Mouse (Mus musculus) adrenal gland, adult (tissue): ENCODE data around the gene Psg22.
A peak's percentile ranks its signal among the peaks of the same experiment; 100 is the strongest.
"Not testable (repeated sequence)": the region's sequence is repeated elsewhere in the genome, so short reads cannot be mapped to it uniquely, and the experiment has no call there.

Source experiments
- DNase-seq, 2 experiments: peaks; one replicate each; pipeline ENCODE4 v3.0.0; 2022 to 2023; ENCODE audit warnings: low spot score in 1 of 2; ENCODE audit not compliant: inconsistent age in 2 of 2

Gene Psg22

DNA sequence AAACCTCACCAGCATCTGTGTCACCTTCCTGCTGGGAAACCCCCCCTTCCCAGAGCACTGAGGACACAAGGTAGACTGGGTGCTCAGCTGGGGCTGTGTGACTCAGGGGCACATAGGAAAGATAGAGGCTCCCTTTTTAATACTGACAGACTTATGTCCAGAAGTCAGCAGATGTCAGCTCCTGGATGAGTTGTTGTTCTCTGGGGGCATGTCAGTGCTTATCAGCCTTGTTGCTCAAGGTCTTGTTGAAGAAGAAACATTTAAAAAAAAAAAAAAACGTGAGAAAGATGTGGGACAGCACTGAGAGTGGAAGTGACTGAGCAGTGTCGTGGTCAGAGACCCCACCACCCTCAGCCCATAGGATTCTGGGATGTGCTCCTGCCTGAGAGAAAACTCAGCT lies at the start of gene Psg22:
TSS of gene Psg22 (plus strand) at position 301 of the 400 bp plus-strand sequence.
- no peak for DNase-seq

DNA sequence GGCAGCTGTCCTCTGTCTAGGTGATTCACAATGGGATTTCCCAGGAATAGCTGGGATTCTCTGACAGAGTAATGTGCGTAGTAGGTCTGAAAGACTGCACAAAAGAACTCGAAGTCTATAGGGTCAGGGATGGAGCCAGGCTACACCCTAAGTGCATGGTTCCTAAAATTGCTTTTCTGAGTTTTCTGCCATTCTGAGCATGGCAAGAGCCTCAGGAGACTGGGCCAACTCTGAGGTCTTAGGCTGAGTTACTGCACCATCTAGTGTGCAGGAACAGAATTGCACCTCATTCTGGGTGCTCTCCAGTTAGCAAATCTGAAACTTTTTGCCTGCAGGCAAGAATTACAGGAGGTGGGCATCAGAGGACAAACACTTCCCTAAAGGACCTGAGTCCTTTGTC lies 38.1 kb upstream of the Psg22 start:
- peak in 1 of 2 experiments; percentile 56 for DNase-seq

GRCm38 (mm10) chr7:18685586-18685985 lies 32.3 kb upstream of the Psg22 start:
- DNase-seq, result no peak

DNA sequence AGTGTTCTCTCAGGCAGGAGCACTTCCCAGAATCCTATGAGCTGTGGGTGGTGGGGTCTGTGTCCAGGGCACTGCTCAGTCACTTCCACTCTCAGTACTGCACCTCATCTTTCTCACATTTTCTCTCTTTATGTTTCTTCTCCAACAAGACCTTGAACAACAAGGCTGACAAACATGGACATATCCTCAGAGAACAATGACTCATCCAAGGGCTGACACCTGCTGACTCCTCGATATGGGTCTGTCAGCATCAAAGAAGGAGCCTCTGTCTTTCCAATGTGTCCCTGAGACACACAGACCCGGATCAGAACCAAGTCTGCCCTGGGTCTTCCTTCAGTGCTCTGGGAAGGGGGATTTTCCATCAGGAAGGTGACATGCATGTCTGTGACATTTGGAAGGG lies 31.8 kb upstream of the Psg22 start, which contains the start of gene Psg20:
TSS of gene Psg20 (minus strand) at position 101 of the 400 bp plus-strand sequence.
- DNase-seq, result no peak

- peak in 1 of 2 experiments; percentile 30 for DNase-seq
Measured at GRCm38 (mm10) chr7:18710331-18710730, 7.6 kb upstream of the Psg22 start.

DNA sequence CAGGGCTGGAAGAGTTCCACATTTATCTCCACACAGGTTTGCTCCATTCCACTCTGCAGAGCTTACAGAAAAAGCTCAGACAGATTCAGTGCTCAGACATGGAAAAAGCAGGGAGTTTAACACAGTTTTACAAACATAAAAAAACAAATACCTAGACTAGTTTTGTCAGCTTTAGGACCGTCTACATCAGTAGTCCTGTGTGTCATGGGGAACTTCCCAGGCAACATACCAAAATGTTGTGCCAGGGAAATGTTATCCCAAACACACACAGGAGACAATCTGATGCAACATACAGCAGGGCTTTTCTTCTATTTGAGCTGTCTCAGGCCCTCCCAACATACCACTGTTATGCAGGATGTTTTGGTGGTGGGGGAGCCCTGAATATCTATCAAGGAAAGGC lies 7.0 kb upstream of the Psg22 start:
- DNase-seq, result no peak

DNA sequence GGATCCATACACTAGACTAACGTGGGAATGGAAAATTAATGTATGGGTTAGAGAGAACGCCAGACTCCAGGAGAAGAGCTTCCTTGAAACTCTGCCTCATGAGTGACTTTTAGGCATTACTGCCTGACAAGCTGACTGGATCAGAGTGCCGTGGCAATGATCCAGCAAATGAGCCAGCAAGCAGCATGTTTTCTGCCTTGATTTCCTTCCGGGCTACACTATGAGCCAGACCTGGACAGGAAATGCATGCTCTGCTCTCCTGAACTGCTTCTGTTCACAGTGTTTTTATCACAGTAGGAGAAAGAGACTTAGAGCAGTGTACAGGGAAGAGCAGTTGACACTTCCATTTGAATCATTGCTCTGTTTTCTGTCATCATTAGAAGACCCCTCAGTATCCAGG lies 2.3 kb upstream of the Psg22 start:
- DNase-seq, result no peak

- no peak for DNase-seq
Measured at GRCm38 (mm10) chr7:18724001-18724400, 6.1 kb downstream of the Psg22 start.

- DNase-seq, result not testable (repeated sequence)
Measured at GRCm38 (mm10) chr7:18725931-18726330, 8.0 kb downstream of the Psg22 start.

- DNase-seq, result no peak
Measured at GRCm38 (mm10) chr7:18728391-18728790, 10.5 kb downstream of the Psg22 start.

- no peak for DNase-seq
Measured at GRCm38 (mm10) chr7:18733111-18733510, 15.2 kb downstream of the Psg22 start.

DNA sequence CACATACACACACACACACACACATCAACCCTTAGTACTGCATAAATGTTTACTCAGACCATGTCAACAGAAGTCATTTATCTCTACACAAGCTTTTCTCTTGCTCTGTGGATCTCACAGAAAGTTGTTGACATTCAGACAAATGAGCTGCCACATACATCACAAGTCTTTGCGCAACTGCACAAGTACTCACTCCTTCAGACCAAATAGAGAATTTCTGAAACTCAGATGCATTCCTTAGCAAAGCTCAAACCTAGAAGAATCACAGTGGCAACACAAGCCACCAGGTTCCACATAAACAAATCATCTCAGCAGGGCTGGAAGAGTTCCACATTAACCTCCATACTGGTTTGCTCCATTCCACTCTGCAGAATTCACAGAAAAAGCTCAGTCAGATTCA lies 16.6 kb downstream of the Psg22 start:
- DNase-seq, result no peak

- peak in 1 of 2 experiments; percentile 28 for DNase-seq
Measured at GRCm38 (mm10) chr7:18746189-18746860, 28.4 kb downstream of the Psg22 start.

GRCm38 (mm10) chr7:18747420-18747819 lies 29.5 kb downstream of the Psg22 start:
- not testable (repeated sequence) for DNase-seq

DNA sequence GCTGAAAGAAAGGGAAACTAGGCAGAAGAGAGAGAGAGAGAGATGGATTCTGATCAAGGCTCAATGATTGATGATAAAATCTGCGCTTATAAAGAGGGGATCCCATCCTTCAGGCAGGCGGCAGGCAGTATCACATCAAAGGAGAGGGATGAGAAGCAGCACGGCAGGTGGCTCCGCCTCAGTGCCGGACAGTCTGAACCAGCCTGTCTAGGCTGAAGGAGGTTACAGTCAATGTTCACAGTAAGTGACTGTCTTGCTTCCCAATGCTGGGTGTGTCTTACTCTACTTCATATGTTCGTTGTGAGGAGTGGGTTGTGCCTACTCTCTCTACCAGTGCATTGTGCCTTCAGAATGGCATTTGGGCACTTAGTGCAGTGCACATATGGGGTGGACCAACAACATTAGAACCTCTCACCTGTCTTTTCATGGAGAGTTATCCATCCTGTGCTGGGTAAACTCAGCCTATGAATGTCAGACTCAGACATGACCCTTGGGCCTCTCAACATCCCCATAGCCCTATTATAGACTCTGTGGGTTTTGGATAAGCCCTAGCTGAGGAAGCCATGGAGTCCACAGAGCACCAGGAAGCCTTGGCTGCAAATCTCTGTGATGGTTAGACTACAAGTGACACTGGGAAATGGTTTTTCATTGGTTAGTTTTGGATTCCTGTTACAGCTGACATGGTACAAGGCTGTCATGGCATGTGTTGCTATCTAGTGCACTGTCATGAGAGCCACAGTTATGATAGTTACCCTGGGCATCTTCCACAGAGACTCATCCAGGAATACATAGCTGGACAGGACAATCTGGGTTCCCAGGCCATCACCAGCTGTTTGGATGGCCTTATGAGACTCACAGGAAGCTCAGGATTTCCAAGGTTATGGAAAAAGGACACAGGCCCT lies 31.4 kb downstream of the Psg22 start:
- no peak for DNase-seq

GRCm38 (mm10) chr7:18749896-18750477 lies 32.1 kb downstream of the Psg22 start:
- DNase-seq, result peak; percentile 53 to 84

DNA sequence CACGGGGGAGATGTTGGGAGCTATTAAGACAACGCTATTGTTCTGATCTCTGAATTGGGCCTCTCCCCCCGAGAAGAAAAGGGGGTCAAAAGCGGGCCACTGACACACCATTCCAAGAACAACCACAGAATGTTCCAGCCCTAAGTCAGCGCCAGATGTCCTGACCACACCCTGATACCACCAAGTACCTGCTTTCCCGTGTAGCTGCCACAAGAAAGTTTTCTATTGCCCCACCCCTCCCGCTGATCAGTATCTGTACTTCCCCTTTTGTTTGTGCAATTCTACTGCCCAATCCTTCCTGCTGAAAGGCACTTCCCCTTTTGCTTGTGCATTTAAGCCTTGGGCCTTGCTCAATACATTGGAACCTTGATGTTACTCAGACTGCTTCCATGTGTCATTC lies 42.3 kb downstream of the Psg22 start:
- not testable (repeated sequence) for DNase-seq

GRCm38 (mm10) chr7:18762885-18763284 lies 45.0 kb downstream of the Psg22 start:
- not testable (repeated sequence) for DNase-seq
